Mouse (Mus musculus): ENCODE data around the gene Junb.
A peak's percentile ranks its signal among the peaks of the same experiment; 100 is the strongest.

Gene Junb

GRCm38 (mm10) chr8:84978248-84978940 is at the start of gene Junb:
TSS of gene Junb (minus strand) at chr8:84978718.
- peak; percentile 77 for DNase-seq (ENCODE audit: extremely low spot score, low spot score)

- no peak for DNase-seq (ENCODE audit: extremely low spot score, low spot score)
Measured at GRCm38 (mm10) chr8:85027922-85028321, 49.4 kb upstream of the Junb start.

- no peak for DNase-seq (ENCODE audit: extremely low spot score, low spot score)
Measured at GRCm38 (mm10) chr8:85027516-85027855, 49.0 kb upstream of the Junb start.

GRCm38 (mm10) chr8:85026670-85027515 is 48.4 kb upstream of the Junb start, which contains the start of gene Trir:
TSS of gene Trir (plus strand) at chr8:85026823.
- DNase-seq (ENCODE audit: extremely low spot score, low spot score): peak; percentile 96

DNA sequence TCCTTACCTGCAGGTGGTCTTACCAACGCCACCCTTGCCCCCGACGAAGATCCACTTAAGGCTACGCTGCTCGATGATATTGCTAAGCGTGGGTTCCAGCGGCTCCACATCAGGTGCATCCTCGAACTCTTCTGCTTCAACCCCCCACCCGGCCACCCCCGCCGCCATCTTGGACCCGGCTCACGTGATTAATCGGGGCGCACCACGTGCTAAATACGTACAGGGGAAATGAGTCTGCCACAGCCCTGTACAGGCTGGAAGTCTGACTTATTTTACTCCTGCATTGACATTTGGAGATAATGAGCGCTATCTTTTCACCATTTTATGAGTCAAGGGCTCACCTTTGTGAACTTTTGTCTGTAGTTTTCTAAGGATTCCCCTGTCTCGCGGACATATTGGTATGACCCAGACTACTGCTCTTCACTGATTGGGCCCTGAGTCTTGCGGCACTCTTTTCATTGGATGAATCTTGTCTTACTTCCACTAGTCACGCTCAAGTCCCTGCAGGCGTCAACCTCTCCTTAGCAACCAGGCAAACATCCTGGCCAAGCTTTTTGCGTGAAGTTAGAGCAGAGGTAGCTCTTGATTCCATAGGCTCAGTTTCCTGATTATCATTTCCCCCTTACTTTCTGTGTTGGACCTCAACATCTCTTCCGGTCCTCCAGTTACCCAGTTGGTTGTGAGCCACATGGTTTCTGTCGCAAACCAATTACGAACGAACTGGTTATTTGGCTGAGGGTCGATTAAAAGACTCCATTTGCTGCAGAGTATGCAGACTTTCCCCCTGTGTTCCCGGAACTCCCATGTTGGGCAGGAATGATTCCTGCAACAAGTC is 46.8 kb upstream of the Junb start, which contains the start of gene Asna1:
Gene Asna1, minus strand, starts transcription at position 184 of the 835 bp plus-strand sequence.
- peak; percentile 91 for DNase-seq (ENCODE audit: extremely low spot score, low spot score)

- DNase-seq (ENCODE audit: extremely low spot score, low spot score): no peak
Measured at GRCm38 (mm10) chr8:85023846-85024245, 45.3 kb upstream of the Junb start.

DNA sequence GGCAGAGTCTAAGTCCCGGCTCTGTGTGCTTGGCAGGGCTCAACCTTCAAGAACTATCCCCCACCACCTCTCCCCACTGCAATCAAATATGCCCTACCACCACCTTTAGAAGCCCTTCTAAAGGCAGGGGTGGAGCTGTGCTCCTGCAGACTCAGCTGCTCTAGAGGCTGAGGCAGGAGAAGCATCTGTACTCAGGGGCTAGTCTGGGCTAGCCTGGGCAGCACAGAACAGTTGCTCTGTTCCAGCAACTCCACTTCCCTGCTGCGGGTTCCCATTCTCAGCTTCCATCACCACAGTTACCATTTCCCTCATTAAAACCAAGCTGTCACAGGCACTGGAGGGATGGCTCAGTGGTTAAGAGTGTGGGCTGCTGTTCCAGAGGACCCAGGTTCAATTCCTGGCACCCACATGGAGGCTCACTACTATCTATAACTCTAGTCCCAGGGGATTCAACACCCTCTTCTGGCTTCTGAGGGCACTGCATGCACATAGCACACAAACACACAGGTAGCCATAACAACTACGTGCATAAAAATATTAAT is 43.1 kb upstream of the Junb start:
- no peak for DNase-seq (ENCODE audit: extremely low spot score, low spot score)

DNA sequence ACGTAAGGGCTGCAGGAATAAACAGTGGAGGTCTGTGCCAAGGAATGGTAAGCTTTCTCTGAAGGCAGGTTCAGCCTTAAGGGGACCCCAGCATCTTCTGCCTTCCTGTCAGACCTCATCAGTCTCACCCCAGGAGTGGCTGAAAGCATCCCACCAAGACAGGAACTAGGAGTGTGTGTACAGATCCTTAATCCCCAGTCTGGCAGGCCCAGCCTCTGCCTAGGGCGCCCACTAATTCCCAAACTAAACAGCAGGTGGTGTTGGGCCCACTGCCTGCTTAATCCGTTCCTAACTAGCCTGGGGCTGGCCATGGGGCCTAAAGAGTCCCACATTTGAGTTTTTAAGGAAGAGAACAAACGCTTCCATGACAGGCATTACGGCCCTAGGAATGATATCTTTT is 38.7 kb upstream of the Junb start:
- DNase-seq (ENCODE audit: extremely low spot score, low spot score): no peak

GRCm38 (mm10) chr8:85016724-85017123 is 38.2 kb upstream of the Junb start:
- DNase-seq (ENCODE audit: extremely low spot score, low spot score): no peak

- DNase-seq (ENCODE audit: extremely low spot score, low spot score): no peak
Measured at GRCm38 (mm10) chr8:85014431-85014830, 35.9 kb upstream of the Junb start, which contains the start of gene Best2. TSS of gene Best2 (minus strand) at chr8:85014531.

DNA sequence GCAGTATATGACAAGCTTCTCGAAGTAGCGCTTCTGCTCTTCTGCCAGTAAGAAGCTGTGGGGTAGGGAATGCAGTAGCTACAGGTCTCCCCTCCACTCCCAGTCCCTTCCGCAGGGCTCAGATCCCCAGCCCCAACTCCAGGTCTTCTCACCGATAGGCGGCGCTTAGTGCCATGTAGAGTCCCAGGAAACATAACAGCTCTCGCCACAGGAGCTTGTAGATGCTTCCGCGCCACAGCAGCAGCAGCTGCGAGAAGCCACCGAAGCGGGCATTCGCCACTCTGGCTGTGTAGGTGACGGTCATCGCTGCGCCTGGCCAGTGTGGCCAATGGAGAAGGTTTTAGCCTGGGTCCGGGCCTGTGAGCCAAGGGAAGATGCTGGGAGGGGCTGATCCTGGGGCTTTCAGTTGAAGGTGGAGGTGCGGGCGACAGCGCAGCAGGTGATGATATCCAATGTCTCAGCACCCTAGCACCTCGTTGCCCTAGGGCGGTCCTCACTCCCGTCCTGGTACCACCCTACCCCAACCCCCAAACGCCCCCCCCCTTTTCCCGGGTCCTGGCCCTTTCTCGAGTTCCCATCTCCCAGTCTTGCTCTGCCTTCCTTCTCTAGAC is 34.8 kb upstream of the Junb start:
- peak; percentile 64 for DNase-seq (ENCODE audit: extremely low spot score, low spot score)

GRCm38 (mm10) chr8:85011242-85011641 is 32.7 kb upstream of the Junb start:
- no peak for DNase-seq (ENCODE audit: extremely low spot score, low spot score)

DNA sequence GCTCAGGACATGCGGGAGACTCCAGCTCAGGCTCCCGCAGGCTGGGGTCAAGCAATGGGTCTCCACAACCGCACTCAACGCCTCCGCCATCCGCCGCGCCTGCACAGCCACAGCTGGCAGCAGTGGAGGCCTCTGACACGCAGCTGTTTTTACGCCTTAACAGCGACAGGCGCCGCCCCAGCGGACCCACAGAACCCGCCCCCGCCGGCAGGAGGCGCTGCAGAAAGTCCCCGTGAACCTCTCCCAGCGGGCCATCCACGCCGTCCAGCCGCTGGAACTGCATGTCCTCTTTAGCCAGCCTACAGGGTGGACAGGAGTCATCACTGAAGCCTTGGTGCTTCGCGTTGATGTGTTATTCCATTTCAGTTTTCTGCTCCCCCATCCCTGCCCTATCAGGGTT is 29.2 kb upstream of the Junb start:
- DNase-seq (ENCODE audit: extremely low spot score, low spot score): peak; percentile 32

GRCm38 (mm10) chr8:84997649-84998295 is 19.3 kb upstream of the Junb start:
- peak; percentile 89 for DNase-seq (ENCODE audit: extremely low spot score, low spot score)

DNA sequence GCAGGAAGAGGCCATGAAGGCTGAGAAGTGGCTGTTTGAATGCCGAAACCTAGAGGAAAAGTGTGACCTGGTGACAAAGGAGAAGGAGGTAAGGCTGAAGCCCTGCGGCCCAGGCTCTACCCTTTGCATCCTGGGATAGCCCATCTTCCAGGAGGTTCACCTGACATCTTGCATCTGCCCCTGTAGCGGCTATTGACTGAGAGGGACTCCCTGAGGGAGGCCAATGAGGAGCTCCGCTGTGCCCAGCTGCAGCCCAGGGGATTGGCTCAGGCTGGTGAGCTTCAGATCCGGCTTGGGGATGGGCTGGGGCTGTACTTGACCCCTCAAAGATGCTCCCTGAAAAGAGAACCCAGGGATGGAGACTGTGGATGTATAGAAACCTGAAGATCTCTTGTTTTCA is 18.5 kb upstream of the Junb start:
- no peak for DNase-seq (ENCODE audit: extremely low spot score, low spot score)

- no peak for DNase-seq (ENCODE audit: extremely low spot score, low spot score)
Measured at GRCm38 (mm10) chr8:84995680-84996079, 17.2 kb upstream of the Junb start.

- DNase-seq (ENCODE audit: extremely low spot score, low spot score): no peak
Measured at GRCm38 (mm10) chr8:84994375-84994774, 15.9 kb upstream of the Junb start.

- DNase-seq (ENCODE audit: extremely low spot score, low spot score): no peak
Measured at GRCm38 (mm10) chr8:84990836-84991235, 12.3 kb upstream of the Junb start.

DNA sequence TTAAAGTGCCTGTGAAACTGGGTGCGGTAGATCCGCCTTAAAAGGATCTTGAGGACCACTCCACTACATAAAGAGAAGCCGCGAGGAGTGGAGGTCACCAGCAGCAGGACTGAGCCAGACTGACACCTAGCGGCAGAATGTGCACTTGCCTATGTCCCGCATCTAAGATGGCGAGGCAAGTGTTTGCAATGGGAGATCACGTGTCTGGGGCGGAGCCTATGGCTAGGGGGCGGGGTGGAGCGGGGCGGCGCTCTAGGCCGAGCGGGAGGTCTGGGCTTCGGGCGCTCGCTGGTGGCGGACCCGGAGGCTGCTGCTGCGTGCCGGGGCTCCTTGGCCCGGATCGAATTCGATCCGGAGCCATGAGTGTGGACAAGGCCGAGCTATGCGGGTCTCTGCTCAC is 11.8 kb upstream of the Junb start, which contains the start of gene Hook2:
Gene Hook2, plus strand, starts transcription at position 255 of the 400 bp plus-strand sequence.
- DNase-seq (ENCODE audit: extremely low spot score, low spot score): peak; percentile 96

- peak; percentile 92 for DNase-seq (ENCODE audit: extremely low spot score, low spot score)
Measured at GRCm38 (mm10) chr8:84989810-84990209, 11.3 kb upstream of the Junb start.

Measured in neural tube, embryonic 10.5 days (tissue).